Mouse (Mus musculus) midbrain, embryonic 11.5 days (tissue): ENCODE measurements around the gene Tmem114. TPM values are rescaled to one million over a fixed set of nuclear protein-coding genes. Genes with fewer than 3 reads are reported as not detected.

Experiments used
- ATAC-seq: fragments of 200-750 bp; cut with Nextera tagmentation; 2 replicates; pipeline ENCODE4 v1.8.0; 2017; ENCODE audit warnings: moderate TSS enrichment, moderate library complexity; ENCODE audit not compliant: low FRiP score
- DNase-seq: peaks from one replicate; pipeline ENCODE4 v3.0.0; 2015; ENCODE audit warnings: low spot score; ENCODE audit errors: missing footprints
- H3K27ac ChIP-seq: fragments of 300-500 bp; sonication (generic); 2 replicates; pipeline ENCODE4 v1.5.1; 2014; ENCODE audit warnings: low read depth, low read length
- H3K27me3 ChIP-seq: fragments of 300-500 bp; sonication (generic); 2 replicates; pipeline ENCODE4 v1.6.1; 2014; ENCODE audit warnings: mild to moderate bottlenecking, low read length, moderate library complexity, mixed read lengths; ENCODE audit not compliant: control insufficient read depth, insufficient read depth
- H3K36me3 ChIP-seq: fragments of 300-500 bp; sonication (generic); 2 replicates; pipeline ENCODE4 v1.6.1; 2014; ENCODE audit warnings: mild to moderate bottlenecking, low read length, moderate library complexity, mixed read lengths; ENCODE audit not compliant: control insufficient read depth, insufficient read depth
- H3K4me1 ChIP-seq: fragments of 300-500 bp; sonication (generic); 2 replicates; pipeline ENCODE4 v1.6.1; 2014; ENCODE audit warnings: low read length; ENCODE audit not compliant: control insufficient read depth, insufficient read depth
- H3K4me2 ChIP-seq: fragments of 300-500 bp; sonication (generic); 2 replicates; pipeline ENCODE4 v1.6.1; 2014; ENCODE audit warnings: mild to moderate bottlenecking, moderate library complexity
- H3K4me3 ChIP-seq: fragments of 300-500 bp; sonication (generic); 2 replicates; pipeline ENCODE4 v1.5.1; 2014; ENCODE audit warnings: low read depth, low read length
- H3K9ac ChIP-seq: fragments of 300-500 bp; sonication (generic); 2 replicates; pipeline ENCODE4 v1.6.1; 2014; ENCODE audit warnings: low read length
- H3K9me3 ChIP-seq: fragments of 300-500 bp; sonication (generic); 2 replicates; pipeline ENCODE4 v1.6.1; 2016; ENCODE audit warnings: low read length; ENCODE audit not compliant: control insufficient read depth
- WGBS: fragments of 180-500 bp; shearing (Covaris S2); extraction: QIAGEN DNeasy Blood & Tissue Kit; methylation state at CpG from one replicate; pipeline ENCODE4 v1.1.7; 2014; 5-methylcytosine and 5-hydroxymethylcytosine counted together
- polyA plus RNA-seq: library from polyadenylated mRNA; unstranded; fragments of >200 nt; fragmentation: Nextera tagmentation; extraction: Ambion mirVana; gene quantifications from 2 replicates; pipeline ENCODE4 v1.2.1, GENCODE M21; 2014

Tmem114 gene
- polyA plus RNA-seq, 1 experiment from 2014 or later: not detected

DNA sequence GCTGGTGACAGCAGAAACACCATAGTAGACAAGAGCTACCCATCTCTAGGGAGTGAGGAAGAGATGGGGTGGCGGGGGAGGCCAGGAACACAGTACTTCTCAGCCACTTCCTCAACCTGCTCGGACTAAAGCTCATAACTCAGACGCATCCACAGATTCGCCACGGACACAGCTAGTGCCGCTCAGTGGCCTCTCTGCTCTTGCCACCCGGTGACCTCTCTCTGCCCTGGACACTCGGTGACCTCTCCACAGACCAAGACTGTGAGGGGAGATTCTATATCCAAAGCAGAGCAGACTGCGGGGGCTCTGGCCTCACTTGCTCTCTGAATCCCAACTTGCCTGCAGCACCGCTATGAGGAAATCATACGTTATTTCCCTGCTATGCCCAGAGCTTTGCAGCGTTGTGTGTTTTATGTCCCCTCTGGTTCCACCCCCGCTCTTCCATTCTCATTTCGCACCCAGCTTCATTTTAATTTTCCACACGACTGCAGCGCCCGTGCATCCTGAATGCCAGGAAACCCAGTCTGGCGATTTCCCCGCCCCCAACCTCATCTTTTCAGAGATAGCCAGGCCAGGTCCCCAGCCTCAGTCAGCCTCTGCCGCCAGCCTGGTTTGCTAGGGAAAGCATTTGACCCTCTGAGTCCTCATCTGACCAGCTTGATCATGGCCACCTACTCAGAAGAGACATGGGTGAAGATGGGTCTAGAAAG is 7.8 kb downstream of the Tmem114 start:
- Histone ChIP-seq H3K9ac (no peak overlapping the region), H3K4me2 (no peak overlapping the region), H3K27ac (no peak overlapping the region), H3K9me3 (no peaks in the 10 kb centered on the region), H3K27me3 (no peaks in the 10 kb centered on the region), H3K4me3 (no peak overlapping the region), H3K4me1 (no peaks in the 10 kb centered on the region), H3K36me3 (no peaks in the 10 kb centered on the region)
- no peak for ATAC-seq
- 69% methylated on average over 20 of the region's 20 CpGs for WGBS
- no peak for DNase-seq

DNA sequence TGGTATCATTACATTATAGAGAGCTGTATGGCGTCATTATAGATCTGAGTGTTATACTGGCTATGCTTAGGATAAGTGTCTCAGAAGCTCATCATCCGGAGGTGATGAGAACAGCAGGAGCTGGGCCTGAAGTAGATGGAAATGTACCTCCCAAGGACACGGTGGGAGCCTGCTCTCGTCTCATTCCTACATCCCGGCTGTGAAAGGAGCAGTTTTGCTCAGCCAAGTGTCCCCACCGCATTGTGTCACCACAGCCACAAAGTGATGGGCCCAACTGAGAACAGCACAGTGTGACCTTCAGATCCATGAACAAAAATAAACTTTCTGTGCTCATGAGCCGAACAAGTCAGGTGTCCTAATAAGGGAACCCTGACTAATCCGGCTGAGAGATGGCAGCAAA is 8.9 kb downstream of the Tmem114 start:
- no peaks in the 10 kb centered on the region for H3K36me3 ChIP-seq
- peak; percentile 41 for DNase-seq
- H3K4me3 ChIP-seq: no peak overlapping the region
- ATAC-seq: no peak
- H3K4me1 ChIP-seq: no peaks in the 10 kb centered on the region
- H3K4me2 ChIP-seq: no peak overlapping the region
- no peak overlapping the region for H3K27ac ChIP-seq
- H3K9me3 ChIP-seq: no peaks in the 10 kb centered on the region
- WGBS: 86% methylated on average over 8 of the region's 8 CpGs
- H3K9ac ChIP-seq: no peak overlapping the region
- no peaks in the 10 kb centered on the region for H3K27me3 ChIP-seq

DNA sequence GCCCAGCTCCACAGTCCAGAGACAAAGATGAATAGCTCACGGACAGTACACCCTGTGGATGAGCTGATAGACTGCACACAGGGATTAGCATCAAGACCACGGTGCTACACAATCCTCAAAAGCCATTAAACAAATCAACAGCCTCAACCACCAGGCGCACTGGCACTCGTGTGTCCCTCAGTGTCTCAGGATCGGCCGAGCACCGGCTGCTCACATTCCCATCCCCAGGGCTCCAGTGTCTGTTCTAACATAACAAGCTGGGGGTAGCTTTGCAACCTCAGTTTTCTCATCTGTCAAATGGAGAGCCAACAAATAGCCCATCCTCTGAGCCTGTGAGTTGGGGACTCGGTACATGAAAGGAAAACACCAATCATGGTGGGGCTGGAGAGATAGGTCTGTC is 11.5 kb downstream of the Tmem114 start:
- no peaks in the 10 kb centered on the region for H3K36me3 ChIP-seq
- H3K4me3 ChIP-seq: no peak overlapping the region
- no peaks in the 10 kb centered on the region for H3K27me3 ChIP-seq
- no peaks in the 10 kb centered on the region for H3K9me3 ChIP-seq
- ATAC-seq: no peak
- H3K4me1 ChIP-seq: no peaks in the 10 kb centered on the region
- WGBS: 85% methylated on average over 8 of the region's 8 CpGs
- peak; percentile 69 for DNase-seq
- H3K4me2 ChIP-seq: no peak overlapping the region
- no peak overlapping the region for H3K9ac ChIP-seq
- no peak overlapping the region for H3K27ac ChIP-seq

DNA sequence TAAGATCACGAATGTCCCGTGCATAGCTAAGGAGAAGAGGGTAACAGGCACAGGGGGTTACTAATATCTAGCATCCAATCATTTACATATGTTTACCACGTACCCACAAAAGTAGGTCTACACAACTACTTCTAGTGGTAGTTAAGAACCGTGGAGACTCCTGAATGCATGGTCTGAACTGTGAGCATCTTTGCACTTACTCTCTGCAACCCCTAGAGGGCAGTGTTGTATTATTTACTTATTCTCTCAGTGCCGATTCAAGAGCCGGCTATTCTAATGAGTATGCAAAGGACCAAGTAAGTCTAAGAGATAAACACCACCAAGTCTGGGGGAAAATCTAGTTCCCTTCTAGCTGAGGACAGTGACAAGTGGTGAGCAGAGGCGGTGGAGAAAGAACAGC is 12.7 kb downstream of the Tmem114 start:
- DNase-seq (peak; percentile 94), ATAC-seq (peak; percentile 66)
- no peak overlapping the region for H3K27ac ChIP-seq
- no peaks in the 10 kb centered on the region for H3K4me1 ChIP-seq
- no peaks in the 10 kb centered on the region for H3K27me3 ChIP-seq
- H3K36me3 ChIP-seq: no peaks in the 10 kb centered on the region
- no peak overlapping the region for H3K4me2 ChIP-seq
- H3K4me3 ChIP-seq: no peak overlapping the region
- no peak overlapping the region for H3K9ac ChIP-seq
- 10% methylated on average over 7 of the region's 7 CpGs for WGBS
- H3K9me3 ChIP-seq: no peaks in the 10 kb centered on the region

DNA sequence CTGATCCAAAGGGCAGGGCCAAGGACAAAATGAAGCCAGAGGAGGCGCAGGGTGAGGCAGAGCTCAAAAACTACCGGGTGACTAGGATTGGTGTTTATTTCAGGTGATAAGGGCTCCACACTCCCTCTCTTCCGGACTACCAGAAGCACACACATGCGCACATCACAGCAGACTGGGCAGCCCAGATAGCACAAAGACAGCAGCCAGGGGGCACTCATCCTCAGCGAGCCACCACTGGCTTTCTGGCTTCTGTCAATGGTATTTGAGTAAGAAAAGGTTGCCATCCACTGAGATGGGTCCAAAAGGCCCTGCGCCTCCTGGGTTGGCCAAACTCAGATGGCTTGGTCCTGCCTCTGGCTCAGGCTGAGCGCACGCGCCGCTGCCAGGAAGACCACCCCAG is 15.7 kb downstream of the Tmem114 start:
- no peaks in the 10 kb centered on the region for H3K36me3 ChIP-seq
- no peak for DNase-seq
- 15% methylated on average over 10 of the region's 10 CpGs for WGBS
- H3K27me3 ChIP-seq: no peaks in the 10 kb centered on the region
- H3K9ac ChIP-seq: peak overlapping the region; percentile 24
- ATAC-seq: 0 out of 2 replicates have a peak, but pooled peaks have one; percentile 28
- no peak overlapping the region for H3K27ac ChIP-seq
- H3K4me1 ChIP-seq: no peaks in the 10 kb centered on the region
- no peak overlapping the region for H3K4me2 ChIP-seq
- H3K9me3 ChIP-seq: no peaks in the 10 kb centered on the region
- no peak overlapping the region for H3K4me3 ChIP-seq

DNA sequence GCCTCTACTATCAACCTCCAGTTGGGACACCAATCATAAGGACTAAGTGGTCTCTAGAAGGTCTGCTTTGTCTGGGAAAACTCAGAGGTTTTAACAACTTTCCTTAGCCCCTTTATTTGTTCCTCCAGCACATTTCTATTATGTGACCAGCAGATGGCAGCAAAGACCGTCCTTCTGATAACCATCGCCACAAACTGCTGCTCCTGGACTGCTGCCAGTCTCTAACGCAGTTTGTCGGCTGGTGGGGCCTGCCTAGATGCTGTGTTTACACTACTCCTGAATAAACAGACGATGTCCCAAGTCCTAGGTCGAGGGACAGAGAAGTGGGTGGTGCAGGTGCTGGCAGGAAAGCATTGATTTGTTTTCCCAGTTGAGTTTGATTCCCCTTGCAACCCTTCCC is 18.2 kb downstream of the Tmem114 start:
- Histone ChIP-seq H3K9ac (no peak overlapping the region), H3K4me3 (no peak overlapping the region), H3K4me2 (no peak overlapping the region), H3K27ac (no peak overlapping the region), H3K4me1 (no peaks in the 10 kb centered on the region), H3K27me3 (no peaks in the 10 kb centered on the region), H3K9me3 (no peaks in the 10 kb centered on the region), H3K36me3 (no peaks in the 10 kb centered on the region)
- ATAC-seq (peak; percentile 45; the same call in 1 of the 2 replicates), DNase-seq (peak; percentile 94)
- 4% methylated on average over 6 of the region's 6 CpGs for WGBS

DNA sequence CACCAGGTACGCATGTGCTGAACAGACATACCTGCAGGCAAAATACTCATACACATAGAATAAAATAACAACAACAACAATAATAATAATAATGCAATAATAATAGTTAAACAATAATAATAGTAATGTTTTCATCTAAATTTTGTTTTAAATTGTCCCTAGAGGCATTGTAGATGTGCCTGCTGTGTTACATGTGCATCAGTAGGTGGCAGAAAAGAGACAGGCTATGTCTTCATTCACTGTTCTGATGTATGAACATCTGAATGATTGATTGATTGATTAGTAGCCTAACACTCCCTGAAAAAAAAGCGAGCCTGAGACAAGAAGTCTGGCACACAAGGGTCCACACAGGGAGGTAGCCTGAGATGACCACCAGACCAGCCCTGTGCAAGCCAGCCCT is 22.3 kb downstream of the Tmem114 start:
- 72% methylated on average over 2 of the region's 2 CpGs for WGBS
- no peak for DNase-seq
- no peak for ATAC-seq
- no peaks in the 10 kb centered on the region for H3K36me3 ChIP-seq
- no peak overlapping the region for H3K27ac ChIP-seq
- no peak overlapping the region for H3K9ac ChIP-seq
- no peaks in the 10 kb centered on the region for H3K27me3 ChIP-seq
- no peaks in the 10 kb centered on the region for H3K9me3 ChIP-seq
- H3K4me1 ChIP-seq: peaks cover 6% of the 10 kb centered on the region; the same call in 1 of the 2 replicates
- no peak overlapping the region for H3K4me2 ChIP-seq
- H3K4me3 ChIP-seq: no peak overlapping the region

DNA sequence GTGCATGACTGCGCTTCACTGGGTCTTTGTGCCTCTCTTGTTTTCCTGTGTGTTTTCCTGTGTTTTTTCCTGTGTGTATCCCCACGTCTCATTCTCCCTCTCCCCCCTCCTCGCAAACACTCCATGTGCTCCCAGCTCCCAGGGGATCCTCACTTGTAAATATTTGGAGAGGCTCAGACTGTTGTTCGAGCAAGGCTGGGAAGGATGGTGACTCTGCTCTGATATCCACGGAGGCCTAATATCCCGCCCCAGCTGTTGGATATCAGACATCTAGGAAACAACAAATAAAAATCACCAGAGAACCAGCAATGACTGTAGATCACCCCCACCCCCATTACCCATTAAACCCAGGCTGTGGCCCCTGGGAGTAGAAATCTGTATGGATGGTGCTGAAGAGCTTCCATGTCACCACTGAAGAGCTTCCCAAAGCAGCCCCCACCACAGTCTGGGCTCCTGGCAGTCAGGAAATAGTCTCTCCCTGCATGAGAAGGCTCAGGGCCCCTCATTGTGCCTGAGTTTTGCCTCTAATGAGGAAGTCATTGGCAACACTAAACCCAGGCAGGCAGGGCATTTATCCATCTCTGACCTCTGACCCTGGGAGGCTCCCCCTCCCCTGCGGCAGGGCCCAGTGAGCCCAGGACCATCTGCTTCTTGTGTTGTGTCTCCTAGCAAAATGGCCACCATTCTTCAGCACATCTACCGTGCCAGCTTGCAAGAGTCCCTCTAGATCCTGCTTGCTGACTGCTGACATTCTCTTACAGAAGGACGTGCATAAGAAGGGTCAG is 23.6 kb downstream of the Tmem114 start:
- 56% methylated on average over 9 of the region's 9 CpGs for WGBS
- Histone ChIP-seq H3K4me3 (no peak overlapping the region), H3K4me2 (no peak overlapping the region), H3K27me3 (no peaks in the 10 kb centered on the region), H3K36me3 (no peaks in the 10 kb centered on the region), H3K27ac (no peak overlapping the region), H3K4me1 (peaks cover 6% of the 10 kb centered on the region; the same call in 1 of the 2 replicates), H3K9ac (no peak overlapping the region), H3K9me3 (no peaks in the 10 kb centered on the region)
- DNase-seq (no peak), ATAC-seq (peak; percentile 42; the same call in 1 of the 2 replicates)

DNA sequence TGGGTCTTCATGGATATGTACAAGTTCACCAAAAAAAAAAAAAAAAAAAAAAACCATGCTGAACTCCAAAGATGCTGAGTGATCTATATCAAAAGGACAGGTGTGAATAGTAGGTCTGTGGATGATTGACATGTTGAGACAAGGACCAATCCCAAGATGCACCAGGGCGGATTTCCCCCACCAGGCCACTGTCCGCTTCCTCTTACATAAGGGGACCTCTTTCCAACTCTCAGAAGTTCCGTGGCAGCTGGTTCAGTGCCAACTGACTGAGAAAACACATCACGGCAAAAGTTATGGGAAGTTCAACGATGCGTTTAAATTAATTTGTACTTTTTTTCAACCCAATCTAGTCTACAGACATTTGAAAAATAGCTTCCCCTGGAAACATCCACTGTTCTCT is 25.1 kb downstream of the Tmem114 start:
- no peak overlapping the region for H3K4me3 ChIP-seq
- no peak overlapping the region for H3K4me2 ChIP-seq
- no peaks in the 10 kb centered on the region for H3K36me3 ChIP-seq
- no peak overlapping the region for H3K9ac ChIP-seq
- DNase-seq (no peak), ATAC-seq (no peak)
- 91% methylated on average over 6 of the region's 6 CpGs for WGBS
- peaks cover 6% of the 10 kb centered on the region; the same call in 1 of the 2 replicates for H3K4me1 ChIP-seq
- H3K9me3 ChIP-seq: no peaks in the 10 kb centered on the region
- H3K27me3 ChIP-seq: no peaks in the 10 kb centered on the region
- no peak overlapping the region for H3K27ac ChIP-seq
